Mouse (Mus musculus) embryo, embryonic 9.5 days (tissue): ENCODE results near the gene Rbfox2.

Experiments
- DNase-seq: peaks from one replicate; pipeline ENCODE4 v3.0.0-alpha.2; 2017; ENCODE audit errors: extremely low spot score

Gene Rbfox2

DNA sequence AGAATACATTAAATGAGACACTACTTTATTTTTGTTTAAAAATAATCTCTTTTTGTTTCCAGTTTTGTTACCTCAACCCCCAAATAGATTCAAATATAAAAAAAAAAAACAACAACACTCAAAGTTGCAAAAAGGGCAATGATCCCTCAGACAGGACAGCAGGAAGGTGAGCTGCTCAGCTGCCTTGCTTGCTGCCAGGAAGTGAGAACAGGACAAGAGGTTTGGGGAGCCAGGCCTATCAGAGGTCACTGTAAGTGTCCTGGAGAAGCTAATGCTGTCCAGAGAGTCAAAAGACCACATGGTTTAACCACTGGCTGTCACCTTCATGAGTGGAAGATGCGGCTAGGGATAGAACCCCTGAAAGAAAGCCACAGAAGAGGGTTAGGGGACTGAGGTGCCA, 161.8 kb downstream of the Rbfox2 start:
- DNase-seq, result no peak

DNA sequence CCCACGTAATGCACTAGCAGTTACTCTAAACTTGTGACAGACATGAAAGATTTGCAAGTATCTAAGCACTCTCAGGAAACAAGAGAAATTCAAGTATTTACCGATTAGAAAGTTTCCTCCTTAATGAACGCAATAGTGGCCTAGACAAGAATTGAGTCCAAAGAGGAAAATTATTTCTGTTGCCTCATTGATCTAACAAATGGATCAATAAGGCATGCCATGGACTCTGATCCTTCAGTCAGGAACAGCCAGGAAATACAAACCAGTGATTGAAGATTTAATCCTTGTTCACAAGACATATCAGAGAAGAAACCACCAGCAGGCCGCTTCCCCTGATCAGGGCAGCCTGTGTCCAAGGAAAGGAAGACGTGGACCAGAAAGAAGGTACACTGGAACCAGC, 164.0 kb downstream of the Rbfox2 start:
- no peak for DNase-seq

DNA sequence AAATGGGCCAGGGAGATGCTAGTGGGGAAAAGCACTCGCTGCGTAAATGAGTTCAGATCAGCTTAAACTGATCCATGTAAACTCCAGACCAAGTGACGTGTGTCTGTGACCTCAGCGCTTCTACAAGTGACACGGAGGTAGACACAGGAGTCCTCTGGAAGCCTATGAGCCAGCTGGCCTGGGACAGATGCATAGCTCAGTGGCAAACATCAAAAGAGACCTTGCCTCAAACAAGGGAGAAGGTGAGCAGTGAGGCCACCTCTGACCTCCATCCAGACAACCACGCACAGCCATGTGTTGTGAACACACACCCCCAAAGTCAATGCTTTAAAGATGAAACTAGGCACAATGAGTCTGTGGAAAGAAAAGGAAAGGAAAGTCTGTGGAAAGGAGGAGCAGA, 164.5 kb downstream of the Rbfox2 start:
- DNase-seq, result no peak

DNA sequence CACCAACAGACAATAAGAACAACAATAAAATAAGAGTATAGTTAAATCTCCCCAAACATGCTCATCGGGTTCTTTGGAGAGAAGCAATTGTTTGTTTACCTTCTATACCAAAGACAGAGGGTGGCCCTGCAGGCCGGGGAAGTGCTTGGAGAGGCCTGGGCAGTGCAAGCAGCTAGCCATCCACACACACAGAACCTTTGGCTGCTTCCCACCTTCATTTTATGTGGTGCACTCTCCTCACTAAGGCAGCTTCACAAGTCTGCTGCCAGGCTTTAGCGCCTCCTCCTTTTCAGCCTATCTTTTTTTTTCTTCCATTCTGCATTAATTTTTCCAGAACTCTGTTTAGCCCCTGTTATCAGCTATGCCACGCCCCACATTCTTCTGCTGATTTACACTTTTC, 165.1 kb downstream of the Rbfox2 start:
- no peak for DNase-seq

DNA sequence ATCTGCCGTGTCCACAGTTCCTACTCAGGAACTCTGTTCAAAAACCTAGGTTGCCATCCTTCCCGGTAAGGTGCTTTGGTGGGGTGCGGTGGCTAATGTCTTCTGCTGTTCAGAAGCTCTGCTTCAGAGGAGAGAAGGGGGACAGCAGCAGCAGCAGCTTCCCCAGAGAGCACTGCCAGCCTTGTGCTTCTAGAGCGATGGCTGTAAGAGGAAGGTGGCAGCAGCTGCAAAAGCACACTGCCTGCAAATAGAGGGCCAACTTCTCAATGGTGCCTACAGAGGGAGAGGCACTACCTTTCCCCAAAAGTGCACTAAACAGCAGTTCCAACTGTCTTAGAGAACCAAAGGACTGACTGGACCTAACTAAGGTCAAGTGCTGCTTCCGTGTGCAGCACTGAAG, 168.5 kb downstream of the Rbfox2 start:
- no peak for DNase-seq

DNA sequence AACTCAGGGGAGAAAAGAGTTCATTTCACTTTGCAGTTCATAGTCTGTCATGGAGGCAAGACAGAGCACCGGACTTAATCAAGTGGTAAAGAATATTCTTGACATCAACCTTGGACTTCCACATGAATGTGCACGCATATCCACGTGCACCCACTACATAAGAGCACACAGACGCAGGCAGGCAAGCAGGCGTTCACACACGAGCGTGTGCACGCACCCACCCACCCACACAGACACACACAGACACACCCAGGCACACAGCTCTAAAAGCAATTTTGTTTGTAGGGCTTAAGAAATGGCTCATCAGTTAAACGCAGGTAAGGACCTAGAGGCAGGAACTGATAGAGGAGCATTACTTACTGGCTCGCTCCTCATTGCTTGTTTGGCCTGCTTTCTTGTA, 172.3 kb downstream of the Rbfox2 start:
- no peak for DNase-seq

DNA sequence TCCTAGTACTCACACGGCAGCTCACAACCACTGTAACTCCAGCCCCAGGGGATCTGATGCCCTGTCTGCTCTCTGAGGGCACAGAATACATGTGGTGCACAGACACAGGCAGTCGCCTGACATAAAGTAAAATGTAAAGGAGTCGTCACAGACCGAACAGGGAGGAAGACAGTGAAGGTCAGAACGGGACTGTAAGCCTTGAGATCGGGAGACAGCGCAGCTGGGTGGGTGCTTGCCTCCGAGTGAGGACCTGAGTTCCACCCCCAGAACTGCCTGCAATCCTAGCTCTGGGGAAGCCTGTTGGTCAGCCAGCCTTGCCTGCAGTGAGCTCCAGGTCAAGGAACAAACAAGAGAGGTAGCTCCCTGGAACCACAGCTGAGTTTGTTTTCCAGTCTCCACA, 177.7 kb downstream of the Rbfox2 start:
- no peak for DNase-seq

DNA sequence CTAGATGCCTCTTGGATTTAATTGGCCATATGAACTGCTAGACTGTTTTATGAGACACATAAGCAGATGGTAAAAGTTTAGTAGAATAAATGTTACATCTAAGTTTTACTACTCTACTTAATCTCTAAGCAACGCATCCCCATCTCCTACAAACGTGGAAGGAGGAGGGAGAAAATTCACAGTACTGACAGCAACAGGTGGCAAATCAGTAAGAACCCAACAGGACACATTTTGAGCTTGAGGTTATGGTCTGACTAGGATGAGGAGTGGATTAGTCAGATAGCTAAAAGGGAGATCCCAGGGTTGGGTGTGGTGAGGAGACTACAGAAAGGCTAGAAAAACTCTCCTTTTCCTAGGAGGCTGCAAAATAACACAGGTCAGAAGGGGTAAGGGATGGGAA, 179.1 kb downstream of the Rbfox2 start:
- DNase-seq, result no peak

DNA sequence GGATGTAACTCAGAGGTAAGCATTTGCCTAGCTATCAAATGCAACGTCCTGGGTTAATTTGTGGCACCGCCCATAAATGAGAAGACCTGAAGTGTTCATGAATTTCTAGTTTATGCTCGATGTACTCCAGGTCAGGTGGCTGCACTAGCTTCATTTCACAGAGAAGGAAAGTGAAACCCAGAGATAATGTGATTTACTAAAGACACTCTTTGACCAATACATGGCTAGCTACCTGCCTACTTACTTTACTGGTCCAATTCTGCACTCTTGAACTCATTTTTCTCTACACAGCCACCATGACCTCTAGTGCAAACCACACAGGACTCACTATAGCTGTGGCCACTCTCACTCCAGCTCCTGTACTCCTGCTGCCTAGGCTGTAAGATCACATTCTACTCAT, 180.1 kb downstream of the Rbfox2 start:
- DNase-seq, result no peak

DNA sequence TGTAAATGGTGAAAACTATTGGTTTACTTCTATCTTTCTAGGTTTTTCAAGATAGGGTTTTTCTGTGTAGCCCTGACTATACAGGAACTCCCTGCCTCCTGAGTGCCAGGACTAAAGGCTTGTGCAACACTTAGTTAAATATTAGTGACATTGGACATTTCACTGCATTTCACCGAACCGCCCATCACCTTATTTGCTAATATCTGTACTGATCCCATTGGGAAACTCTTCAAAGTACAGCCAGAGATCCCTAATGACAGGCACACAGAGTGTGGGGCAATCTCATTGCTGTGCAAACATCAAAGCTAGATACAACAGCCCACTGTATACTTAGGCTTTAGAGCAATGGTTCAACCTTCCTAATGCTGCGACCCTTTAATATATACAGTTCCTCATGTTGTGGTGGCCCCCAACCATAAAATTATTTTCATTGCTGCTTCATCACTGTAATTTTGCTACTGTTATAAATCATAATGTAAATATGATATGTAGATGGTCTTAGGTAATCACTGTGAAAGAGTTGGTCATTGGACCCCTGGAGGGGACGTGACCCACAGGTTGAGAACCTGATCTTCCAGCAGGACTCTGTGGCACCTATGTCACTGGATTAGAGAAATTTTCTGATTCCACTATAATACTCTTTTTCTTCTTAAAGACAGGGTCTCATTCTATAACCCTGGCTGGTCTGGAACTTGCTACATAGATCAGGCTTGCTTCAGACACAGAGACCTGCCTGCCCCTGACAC, 182.3 kb downstream of the Rbfox2 start:
- DNase-seq, result no peak

DNA sequence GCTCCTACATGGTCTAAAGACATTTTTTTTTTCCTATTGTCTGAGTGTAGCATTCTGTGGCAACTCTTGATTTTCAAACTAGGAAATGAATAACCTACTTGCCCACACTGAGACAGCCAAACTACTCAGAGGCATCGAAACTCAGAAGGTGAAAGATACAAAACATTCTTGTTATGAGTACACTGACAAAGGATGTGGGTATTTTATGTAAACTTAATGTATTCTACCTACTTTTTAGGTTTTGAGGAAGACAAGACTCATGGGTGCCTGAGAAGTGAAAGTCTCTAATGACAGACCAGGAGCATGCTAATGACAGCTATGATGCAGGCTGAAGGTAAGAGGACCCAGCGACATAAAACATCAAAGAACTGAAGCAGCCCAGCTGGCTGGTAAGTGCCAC, 184.0 kb downstream of the Rbfox2 start:
- no peak for DNase-seq

DNA sequence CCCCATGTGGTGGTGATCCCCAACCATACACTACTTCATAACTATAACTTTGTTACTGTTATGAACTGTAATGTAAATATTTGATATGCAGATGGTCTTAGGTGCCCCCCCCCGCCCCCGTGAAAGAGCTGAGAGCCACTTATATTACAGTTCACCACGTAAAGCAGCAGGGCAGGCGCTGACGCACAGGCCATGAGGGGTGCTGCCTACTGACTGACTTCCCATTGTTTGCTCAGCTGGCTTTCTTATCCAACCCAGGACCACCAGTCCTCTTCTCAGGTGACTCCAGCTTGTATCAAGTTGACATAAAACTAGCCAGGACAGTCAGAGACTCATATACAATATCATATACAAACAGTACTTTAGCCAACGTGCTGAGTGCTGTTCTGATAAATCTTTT, 184.6 kb downstream of the Rbfox2 start:
- DNase-seq, result no peak

DNA sequence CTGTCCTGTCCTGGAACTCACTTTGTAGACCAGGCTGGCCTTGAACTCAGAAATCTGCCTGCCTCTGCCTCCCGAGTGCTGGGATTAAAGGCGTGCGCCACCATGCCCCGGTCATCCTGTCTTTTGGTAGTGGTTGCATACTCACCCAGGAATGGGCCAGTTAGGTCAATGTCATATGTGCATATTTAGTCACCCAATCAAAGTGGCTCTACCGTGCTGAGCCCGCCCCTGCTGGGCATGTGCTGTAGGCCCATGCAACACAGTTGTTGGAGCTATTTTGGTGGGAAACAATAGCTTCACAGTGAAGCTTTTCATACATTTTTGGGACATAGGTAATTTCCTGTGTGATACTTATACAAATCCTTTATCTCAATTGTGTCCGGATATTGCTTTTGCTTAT, 187.1 kb downstream of the Rbfox2 start:
- DNase-seq, result no peak

DNA sequence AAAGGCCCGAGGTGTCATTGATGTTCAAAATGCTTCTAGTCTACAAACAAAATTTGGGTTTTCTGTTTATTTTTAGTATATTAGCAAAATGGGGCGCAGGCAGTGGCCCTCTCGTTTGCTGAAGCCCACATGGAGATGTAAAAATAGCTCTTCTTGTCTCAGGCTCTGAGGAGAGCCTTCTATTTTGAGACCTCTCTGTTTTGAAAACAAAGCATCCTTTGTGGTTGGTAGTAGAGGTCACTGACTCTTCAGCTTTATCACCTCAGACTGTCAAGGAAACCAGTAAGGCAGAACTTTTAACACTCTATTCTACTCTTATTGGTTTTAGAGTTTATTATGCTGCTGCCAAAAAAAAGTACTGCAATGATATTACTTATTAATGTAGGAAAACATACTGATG, 189.6 kb downstream of the Rbfox2 start:
- DNase-seq, result peak; percentile 27

DNA sequence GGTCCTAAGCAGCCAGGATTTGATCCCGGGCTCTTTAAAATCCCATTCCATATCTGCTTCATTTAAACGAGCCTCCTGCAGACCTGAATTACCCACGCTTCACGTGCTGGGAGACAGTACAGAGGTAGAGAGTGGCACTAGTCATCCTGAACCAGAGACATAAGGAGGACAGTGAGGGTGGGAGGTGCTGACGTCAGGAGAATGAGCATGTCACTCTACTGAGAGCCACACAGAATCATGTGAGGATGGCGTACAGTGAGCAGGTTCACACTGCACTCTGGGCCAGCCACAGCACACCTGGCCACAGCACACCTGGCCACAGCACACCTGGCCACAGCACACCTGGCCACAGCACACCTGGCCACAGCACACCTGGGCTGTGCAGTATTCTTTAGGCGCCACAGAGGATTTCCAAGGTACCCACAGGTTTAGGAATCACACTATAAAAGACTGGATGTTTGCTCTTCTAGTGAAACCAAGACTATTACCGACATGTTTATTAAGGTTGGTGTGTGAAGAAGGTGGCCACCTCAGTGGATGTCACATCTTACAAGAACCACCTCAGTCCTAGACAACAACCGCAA, 190.6 kb downstream of the Rbfox2 start:
- no peak for DNase-seq

DNA sequence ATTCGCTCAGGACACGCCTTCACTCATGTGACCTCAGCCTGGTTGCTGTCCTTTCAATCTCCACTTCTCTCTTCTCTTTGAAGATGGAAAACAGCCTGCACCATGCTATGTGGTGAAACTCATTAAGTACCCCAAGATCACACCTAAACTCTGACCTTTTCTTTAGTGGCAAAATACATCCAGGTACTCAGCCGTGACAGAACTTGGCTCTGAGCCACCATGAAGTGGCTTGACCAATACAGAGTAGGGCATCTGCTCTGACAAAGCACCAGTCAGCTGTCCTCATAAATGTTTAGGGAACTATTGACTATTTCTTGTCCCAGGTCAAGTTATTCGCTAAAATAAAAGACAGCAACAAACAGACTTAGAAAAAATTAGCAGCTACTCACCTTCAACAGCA, 191.3 kb downstream of the Rbfox2 start:
- no peak for DNase-seq

DNA sequence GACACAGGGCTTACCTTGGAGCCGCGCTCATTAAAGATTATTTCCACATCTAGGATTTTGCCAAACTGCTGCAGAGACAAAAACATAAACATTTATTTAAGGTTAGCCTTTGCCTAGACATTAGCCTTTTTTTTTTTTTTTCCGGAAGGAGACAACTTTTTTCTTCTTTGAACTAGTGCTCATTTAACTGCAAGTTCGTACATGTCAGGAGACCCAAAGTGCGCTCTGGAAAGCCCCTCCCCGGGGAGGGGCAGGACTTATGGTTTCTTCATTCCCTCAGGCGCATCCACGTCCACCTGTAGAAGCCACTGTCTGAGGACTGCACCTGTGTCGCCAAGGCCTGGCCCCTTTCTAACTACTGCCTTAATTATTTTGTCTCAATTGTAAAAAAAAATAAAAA, 193.2 kb downstream of the Rbfox2 start:
- DNase-seq, result no peak

DNA sequence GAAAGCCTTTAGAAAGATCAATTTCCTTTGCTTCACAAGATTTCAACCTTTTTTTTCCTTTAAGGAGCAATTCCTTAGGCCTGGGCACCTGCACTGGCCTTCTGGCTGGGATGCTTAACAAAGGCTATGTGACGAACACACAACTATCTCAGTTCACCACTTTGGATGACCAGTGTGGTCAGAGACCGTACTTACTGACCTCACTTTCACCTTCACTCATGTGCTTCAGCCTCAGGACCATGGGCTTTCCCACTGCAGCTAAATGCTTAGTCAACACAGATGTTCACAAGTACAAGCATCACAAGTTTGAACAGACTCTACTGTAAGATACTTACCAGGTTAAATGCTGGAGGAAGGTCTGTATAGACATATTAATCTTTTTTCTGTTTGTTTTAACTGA, 194.4 kb downstream of the Rbfox2 start:
- no peak for DNase-seq

DNA sequence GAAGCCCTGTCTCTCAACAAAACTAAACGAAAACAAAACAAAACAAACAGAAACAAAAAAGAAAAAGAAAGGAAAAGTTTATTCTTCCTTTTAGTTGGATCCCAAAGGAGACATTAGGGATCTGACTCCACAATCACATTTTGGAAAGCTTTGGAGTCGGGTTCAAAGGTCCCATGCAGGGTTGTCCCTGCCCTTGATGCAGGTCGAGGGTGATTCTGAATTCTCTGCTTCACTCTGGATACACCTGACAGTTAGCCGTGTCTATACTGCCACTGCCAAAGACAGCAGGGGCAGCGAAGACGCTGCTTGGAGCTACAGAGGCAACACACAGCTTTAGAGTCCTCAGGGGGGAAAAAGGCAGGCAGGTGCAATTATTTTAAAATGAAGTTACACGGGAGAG, 194.9 kb downstream of the Rbfox2 start:
- no peak for DNase-seq

DNA sequence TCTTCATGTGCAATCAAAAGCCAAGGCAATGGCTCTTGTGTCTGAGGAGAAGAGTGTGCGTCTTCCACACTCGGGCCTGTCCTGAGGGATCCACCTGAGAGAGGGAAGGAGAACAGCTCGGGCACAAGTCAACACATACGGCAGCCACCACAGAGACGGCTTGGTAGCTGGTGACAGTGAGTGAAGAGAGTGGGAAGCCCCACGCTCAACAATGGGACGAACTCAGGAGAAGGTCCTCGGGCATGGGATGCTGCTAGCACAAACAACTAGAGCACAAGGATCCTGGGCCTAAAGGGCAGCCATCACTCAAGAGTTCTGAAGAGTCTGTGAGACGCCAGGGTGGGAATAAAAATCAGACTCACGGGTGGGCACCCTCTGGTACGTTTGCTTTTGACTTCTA, 196.4 kb downstream of the Rbfox2 start:
- DNase-seq, result no peak

DNA sequence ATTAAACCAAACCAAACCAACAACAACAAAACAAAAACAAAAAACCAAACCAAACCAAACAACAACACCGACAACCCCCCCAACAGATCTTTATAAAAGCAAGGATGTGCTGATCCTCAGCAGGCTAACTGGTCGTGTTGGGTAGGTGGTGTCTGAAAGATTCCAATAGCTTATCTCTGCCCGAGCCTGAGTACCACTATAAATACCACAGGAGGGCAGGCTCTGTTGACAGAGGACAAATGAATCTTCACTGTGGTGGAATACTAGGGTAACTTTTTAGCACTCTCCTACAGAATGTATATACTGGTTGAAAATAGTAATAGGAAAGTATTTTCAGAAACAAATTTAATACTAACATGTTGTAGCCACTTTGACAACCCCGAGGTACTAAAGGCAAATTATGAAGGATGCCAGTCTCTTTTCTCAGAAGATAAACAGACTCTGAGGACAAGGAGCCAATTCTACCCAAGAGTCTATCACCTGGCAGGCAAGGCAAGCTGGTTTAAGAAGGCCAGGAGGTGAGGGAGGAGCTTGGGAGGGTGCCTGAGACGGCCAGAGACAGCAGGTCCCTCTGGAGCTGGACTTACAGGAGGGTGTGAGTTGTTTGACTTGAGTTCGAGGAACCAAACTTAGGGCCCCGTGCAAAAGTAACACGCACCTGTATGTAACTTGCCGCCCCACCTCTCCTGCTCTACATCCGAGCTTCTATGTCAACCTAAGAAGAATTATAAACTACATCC, 199.5 kb downstream of the Rbfox2 start:
- DNase-seq, result no peak

DNA sequence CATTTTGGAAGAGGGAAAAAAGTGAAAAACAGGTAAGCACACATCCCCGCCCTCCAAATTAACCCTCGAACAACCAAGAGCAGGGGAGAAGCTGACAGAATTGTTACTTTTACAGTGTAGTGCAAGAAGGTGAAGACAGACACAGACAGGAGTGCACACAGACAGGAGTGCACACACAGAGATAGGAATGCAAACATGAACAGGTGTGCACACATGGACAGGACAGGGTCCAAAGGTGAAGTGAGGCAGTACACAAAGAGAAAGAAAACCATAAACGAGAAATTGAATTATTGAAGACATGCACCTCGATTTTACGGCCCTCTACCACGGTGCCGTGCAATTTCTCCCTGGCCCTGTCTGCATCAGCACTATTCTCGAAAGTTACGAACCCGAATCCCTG, 201.5 kb downstream of the Rbfox2 start:
- DNase-seq, result no peak
